Mouse (Mus musculus) C3H10T1/2 (cell line): Measurements from ENCODE around the gene Slc22a1. TPM values are rescaled to one million over a fixed set of nuclear protein-coding genes. Genes with fewer than 3 reads are reported as not detected.

Experiments
- polyA plus RNA-seq, 2 experiments: library from polyadenylated mRNA; unstranded; fragments of >200 nt; fragmentation: generic; extraction: Trizol; gene quantifications; one replicate each; pipeline ENCODE4 v1.2.1; 2012; ENCODE audit warnings: missing spikeins in 2 of 2

The Slc22a1 gene
- under 1 TPM in 1 of 2 experiments, not detected in 1; 0.15 TPM for polyA plus RNA-seq

GRCm38 (mm10) chr17:12675646-12676045 is at the start of gene Slc22a1:
Gene Slc22a1 (minus strand): TSS chr17:12675829.

Other genes starting within 250 kb of the Slc22a1 start
- not detected for gene Slc22a3, start 168.1 kb downstream of the Slc22a1 start, polyA plus RNA-seq
- gene Slc22a2, start 91.7 kb downstream of the Slc22a1 start, polyA plus RNA-seq = under 1 TPM in 1 of 2 experiments, not detected in 1; 0.05 TPM
- 10 to 100 TPM in 1 of 2 experiments, 1 to 10 TPM in 1; 1.1 to 34.1 TPM for gene Igf2r, start 93.8 kb upstream of the Slc22a1 start, polyA plus RNA-seq
- under 1 TPM in 1 of 2 experiments, not detected in 1; 0.18 TPM for gene Mas1, start 192.3 kb upstream of the Slc22a1 start, polyA plus RNA-seq
- not detected for gene Mrgprh, start 200.2 kb upstream of the Slc22a1 start, polyA plus RNA-seq
- 1 to 10 TPM in 1 of 2 experiments, under 1 TPM in 1; 0.09 to 1.3 TPM for gene Pnldc1, start 234.4 kb upstream of the Slc22a1 start, polyA plus RNA-seq
- 100 to 1,000 TPM; 164 to 184 TPM for gene Tcp1, start 239.9 kb upstream of the Slc22a1 start, polyA plus RNA-seq
- 10 to 100 TPM; 40.5 to 66.4 TPM for gene Mrpl18, start 240.5 kb upstream of the Slc22a1 start, polyA plus RNA-seq